Mouse (Mus musculus) heart, embryonic 15.5 days (tissue): Measurements from ENCODE around the gene Nrxn1. TPM values are rescaled to one million over a fixed set of nuclear protein-coding genes. Genes with fewer than 3 reads are reported as not detected.

Source experiments
- ATAC-seq: fragments of 200-750 bp; cut with Nextera tagmentation; replicated peaks from 2 replicates; pipeline ENCODE4 v1.8.0; 2017; ENCODE audit warnings: low read depth, moderate TSS enrichment; ENCODE audit not compliant: insufficient number of reproducible peaks, insufficient read depth, low FRiP score
- H3K27ac ChIP-seq: fragments of 300-500 bp; sonication (generic); 2 replicates; pipeline ENCODE4 v1.5.1; 2015; ENCODE audit warnings: mild to moderate bottlenecking, inconsistent platforms
- H3K27me3 ChIP-seq: fragments of 300-500 bp; sonication (generic); 2 replicates; pipeline ENCODE4 v1.6.1; 2015; ENCODE audit warnings: inconsistent platforms
- H3K36me3 ChIP-seq: fragments of 300-500 bp; sonication (generic); 2 replicates; pipeline ENCODE4 v1.6.1; 2015; ENCODE audit warnings: mild to moderate bottlenecking, inconsistent platforms
- H3K4me1 ChIP-seq: fragments of 300-500 bp; sonication (generic); replicated peaks from 2 replicates; pipeline ENCODE4 v1.6.1; 2015; ENCODE audit warnings: inconsistent platforms
- H3K4me2 ChIP-seq: fragments of 300-500 bp; sonication (generic); 2 replicates; pipeline ENCODE4 v1.6.1; 2015; ENCODE audit warnings: inconsistent platforms, mild to moderate bottlenecking, moderate library complexity
- H3K4me3 ChIP-seq: fragments of 300-500 bp; sonication (generic); 2 replicates; pipeline ENCODE4 v1.5.1; 2015; ENCODE audit warnings: mild to moderate bottlenecking, inconsistent platforms
- H3K9ac ChIP-seq: fragments of 300-500 bp; sonication (generic); 2 replicates; pipeline ENCODE4 v1.6.1; 2015; ENCODE audit warnings: mild to moderate bottlenecking, inconsistent platforms
- H3K9me3 ChIP-seq: fragments of 300-500 bp; sonication (generic); replicated peaks from 2 replicates; pipeline ENCODE4 v1.6.1; 2016; ENCODE audit warnings: inconsistent platforms
- WGBS: fragments of 180-500 bp; shearing (Covaris S2); methylation state at CpG from one replicate; pipeline ENCODE4 v1.1.7; 2015; ENCODE audit warnings: mixed read lengths; 5-methylcytosine and 5-hydroxymethylcytosine counted together
- polyA plus RNA-seq: library from polyadenylated mRNA; unstranded; fragments of >200 nt; fragmentation: Nextera tagmentation; extraction: Ambion mirVana; gene quantifications from 2 replicates; pipeline ENCODE4 v1.2.1, GENCODE M21; 2015

The Nrxn1 gene
- polyA plus RNA-seq, 1 experiment from 2014 or later = 1.2 TPM

GRCm38 (mm10) chr17:90208547-90208946, 884.3 kb downstream of the Nrxn1 start:
- Histone ChIP-seq H3K4me3 (no peak overlapping the region), H3K4me1 (no peaks in the 10 kb centered on the region), H3K27ac (no peak overlapping the region), H3K27me3 (no peaks in the 10 kb centered on the region), H3K4me2 (no peak overlapping the region), H3K9me3 (no peaks in the 10 kb centered on the region), H3K36me3 (no peaks in the 10 kb centered on the region), H3K9ac (no peak overlapping the region)
- ATAC-seq = no peak

DNA sequence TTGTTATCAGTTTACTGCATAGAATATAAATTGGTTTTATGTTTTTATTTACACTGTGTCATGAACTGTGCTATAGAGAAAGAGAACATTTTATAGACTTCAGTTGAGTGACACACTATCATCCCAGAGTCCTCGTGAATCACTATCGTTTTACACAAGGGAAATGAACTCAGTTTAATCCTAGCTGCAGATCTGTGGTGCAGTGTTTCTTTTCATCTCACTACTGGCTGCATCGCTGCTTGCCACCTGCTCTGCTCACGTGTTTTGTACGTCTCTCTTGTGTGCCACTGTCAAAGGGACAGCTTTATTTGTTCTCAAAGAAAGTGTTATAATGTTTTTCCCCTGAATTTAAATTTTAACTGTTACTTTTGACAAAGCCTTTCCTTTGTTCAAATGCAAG, 885.3 kb downstream of the Nrxn1 start:
- H3K4me1 ChIP-seq = no peaks in the 10 kb centered on the region
- no peaks in the 10 kb centered on the region for H3K9me3 ChIP-seq
- WGBS = 72% methylated on average over 5 of the region's 5 CpGs
- no peak overlapping the region for H3K9ac ChIP-seq
- no peak overlapping the region for H3K4me2 ChIP-seq
- no peak for ATAC-seq
- no peaks in the 10 kb centered on the region for H3K27me3 ChIP-seq
- H3K27ac ChIP-seq = no peak overlapping the region
- H3K36me3 ChIP-seq = no peaks in the 10 kb centered on the region
- no peak overlapping the region for H3K4me3 ChIP-seq

DNA sequence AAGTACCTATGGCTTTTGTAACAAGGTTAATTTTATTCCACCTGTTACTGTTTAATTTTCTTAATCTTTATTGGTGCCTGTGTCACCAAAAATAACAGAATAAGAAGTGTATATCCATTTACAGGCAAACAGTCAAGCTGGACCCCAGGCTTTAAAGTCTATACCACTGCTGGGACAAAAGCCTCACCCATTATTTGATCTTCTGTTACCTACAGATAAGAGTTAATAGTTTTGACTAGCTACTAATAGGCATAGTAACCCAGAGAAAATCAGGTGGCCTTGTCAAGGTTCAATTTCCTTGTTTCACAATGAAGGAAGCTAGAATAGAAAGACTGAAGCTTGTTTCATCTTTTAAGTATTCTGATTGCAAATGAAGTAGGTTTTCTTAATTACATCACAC, 888.9 kb downstream of the Nrxn1 start:
- Histone ChIP-seq H3K36me3 (no peaks in the 10 kb centered on the region), H3K27ac (no peak overlapping the region), H3K9me3 (no peaks in the 10 kb centered on the region), H3K9ac (no peak overlapping the region), H3K4me1 (no peaks in the 10 kb centered on the region), H3K4me3 (no peak overlapping the region), H3K27me3 (no peaks in the 10 kb centered on the region), H3K4me2 (no peak overlapping the region)
- ATAC-seq = no peak

DNA sequence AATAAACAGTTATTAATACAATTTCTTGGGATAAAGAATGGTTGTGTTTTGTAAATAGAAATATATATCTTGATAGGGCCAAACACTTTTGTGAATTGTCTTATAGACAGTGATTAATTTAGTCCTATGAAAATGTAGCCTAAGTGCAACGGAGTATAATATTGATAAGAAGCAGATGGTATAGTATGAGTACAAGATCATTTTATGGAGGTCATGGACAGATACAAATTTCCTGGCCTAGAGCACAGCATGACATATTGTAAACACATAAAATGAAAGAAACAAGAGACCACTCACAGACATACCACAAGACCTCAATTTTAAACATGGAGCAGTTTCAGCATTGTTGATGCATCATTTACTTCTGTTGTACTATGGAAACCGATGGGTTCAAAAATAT, 890.1 kb downstream of the Nrxn1 start:
- Histone ChIP-seq H3K4me3 (no peak overlapping the region), H3K4me1 (no peaks in the 10 kb centered on the region), H3K9me3 (no peaks in the 10 kb centered on the region), H3K4me2 (no peak overlapping the region), H3K27me3 (no peaks in the 10 kb centered on the region), H3K27ac (no peak overlapping the region), H3K36me3 (no peaks in the 10 kb centered on the region), H3K9ac (no peak overlapping the region)
- ATAC-seq = no peak
- 74% methylated on average over 2 of the region's 2 CpGs for WGBS

DNA sequence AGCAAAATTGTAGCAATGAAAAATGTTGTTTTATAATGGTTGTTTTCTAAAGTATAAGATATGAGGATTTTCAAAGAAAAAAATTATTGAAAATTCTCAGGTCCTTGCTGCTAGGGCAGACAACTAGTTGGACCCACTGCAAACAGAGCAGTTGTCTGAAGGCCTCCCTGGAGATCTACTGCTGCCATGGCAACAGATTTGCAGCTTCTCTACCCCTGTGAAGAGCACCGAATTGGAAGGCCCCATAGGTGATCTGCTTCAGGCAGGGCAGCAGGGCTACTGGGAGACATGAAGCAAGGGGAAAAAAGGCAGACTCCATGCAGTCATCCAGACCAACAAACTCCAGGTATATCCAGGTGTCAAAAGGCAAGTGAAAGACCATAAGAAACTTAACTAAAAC, 896.1 kb downstream of the Nrxn1 start:
- no peak overlapping the region for H3K4me2 ChIP-seq
- no peak for ATAC-seq

DNA sequence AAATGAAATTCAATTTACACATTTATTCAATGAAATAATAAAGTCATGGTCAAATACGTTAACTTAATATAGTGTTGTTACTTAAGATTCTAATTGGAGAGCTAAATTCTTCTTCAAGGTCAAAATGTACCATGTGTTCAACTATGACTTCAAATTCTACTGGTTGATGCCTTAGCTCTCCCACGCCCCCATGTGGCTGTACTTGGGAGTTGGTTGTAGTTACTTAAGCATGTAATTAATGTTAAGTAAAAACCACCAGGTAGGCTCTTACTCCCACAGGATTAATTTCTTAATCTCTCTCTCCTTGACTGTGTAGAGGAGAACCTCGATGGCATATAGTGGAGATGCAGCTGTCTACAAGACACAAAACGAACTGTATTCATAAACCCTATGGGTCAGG, 951.3 kb downstream of the Nrxn1 start:
- ATAC-seq = no peak
- Histone ChIP-seq H3K9ac (no peak overlapping the region), H3K27me3 (no peaks in the 10 kb centered on the region), H3K27ac (no peak overlapping the region), H3K4me3 (no peak overlapping the region), H3K4me2 (no peak overlapping the region), H3K36me3 (no peaks in the 10 kb centered on the region), H3K4me1 (no peaks in the 10 kb centered on the region), H3K9me3 (no peaks in the 10 kb centered on the region)
- WGBS = 45% methylated on average over 4 of the region's 4 CpGs

More for the DNA sequence above, 896.1 kb downstream of the Nrxn1 start:
- H3K4me3 ChIP-seq = no peak overlapping the region
- H3K4me1 ChIP-seq = no peaks in the 10 kb centered on the region
- no peaks in the 10 kb centered on the region for H3K9me3 ChIP-seq
- no peaks in the 10 kb centered on the region for H3K36me3 ChIP-seq
- H3K27ac ChIP-seq = no peak overlapping the region
- no peaks in the 10 kb centered on the region for H3K27me3 ChIP-seq
- WGBS = 4% methylated on average over 1 of the region's 1 CpGs
- no peak overlapping the region for H3K9ac ChIP-seq

GRCm38 (mm10) chr17:90130836-90131235, 962.0 kb downstream of the Nrxn1 start:
- no peaks in the 10 kb centered on the region for H3K36me3 ChIP-seq
- no peak overlapping the region for H3K4me2 ChIP-seq
- 66% methylated on average over 12 of the region's 12 CpGs for WGBS
- no peaks in the 10 kb centered on the region for H3K27me3 ChIP-seq
- no peaks in the 10 kb centered on the region for H3K9me3 ChIP-seq
- no peak overlapping the region for H3K4me3 ChIP-seq
- no peak overlapping the region for H3K9ac ChIP-seq
- no peaks in the 10 kb centered on the region for H3K4me1 ChIP-seq
- H3K27ac ChIP-seq = no peak overlapping the region
- ATAC-seq = no peak

DNA sequence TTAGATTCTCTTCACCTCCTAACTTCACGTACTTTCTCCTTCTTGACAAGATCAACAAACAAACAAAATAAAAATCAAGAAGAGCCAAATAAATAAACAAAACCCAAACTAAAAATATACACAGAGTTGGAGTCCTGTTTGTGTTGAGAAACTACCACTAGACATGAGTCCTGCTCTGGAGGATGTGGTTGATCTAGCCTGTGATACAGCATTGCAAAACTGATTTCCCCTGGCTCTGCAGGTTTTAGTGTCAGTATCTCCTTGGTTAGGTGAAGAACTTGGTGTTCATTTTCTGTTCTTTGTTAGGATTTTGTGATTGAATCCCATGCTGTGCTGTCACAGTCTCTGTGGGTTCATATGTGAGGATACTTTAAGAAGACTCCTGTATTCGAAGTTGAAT, 963.7 kb downstream of the Nrxn1 start:
- Histone ChIP-seq H3K4me2 (no peak overlapping the region), H3K9me3 (no peaks in the 10 kb centered on the region), H3K4me3 (no peak overlapping the region), H3K36me3 (no peaks in the 10 kb centered on the region), H3K27ac (no peak overlapping the region), H3K4me1 (no peaks in the 10 kb centered on the region), H3K9ac (no peak overlapping the region), H3K27me3 (no peaks in the 10 kb centered on the region)
- 68% methylated on average over 2 of the region's 2 CpGs for WGBS
- ATAC-seq = no peak

DNA sequence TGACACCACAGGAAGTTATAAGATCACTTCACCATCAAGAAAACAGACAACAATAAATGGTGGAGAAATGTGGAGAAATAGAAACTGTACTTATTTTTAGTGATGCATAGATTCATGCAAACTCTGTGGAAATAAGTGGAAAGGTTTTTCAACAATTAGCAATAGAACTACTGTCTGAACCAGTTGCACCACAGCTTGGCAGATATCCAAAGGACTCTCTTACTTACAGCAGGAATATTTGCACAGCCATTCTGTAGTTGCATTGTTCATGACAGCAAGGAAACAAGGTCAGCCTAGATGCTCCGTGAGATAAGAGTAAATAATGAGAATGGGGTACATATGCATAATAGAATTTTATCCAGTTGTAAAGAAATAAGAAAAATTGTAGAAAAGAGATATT, 965.3 kb downstream of the Nrxn1 start:
- Histone ChIP-seq H3K9me3 (no peaks in the 10 kb centered on the region), H3K9ac (no peak overlapping the region), H3K36me3 (no peaks in the 10 kb centered on the region), H3K27me3 (no peaks in the 10 kb centered on the region), H3K4me2 (no peak overlapping the region), H3K4me3 (no peak overlapping the region), H3K27ac (no peak overlapping the region), H3K4me1 (no peaks in the 10 kb centered on the region)
- 65% methylated on average over 1 of the region's 1 CpGs for WGBS
- no peak for ATAC-seq

DNA sequence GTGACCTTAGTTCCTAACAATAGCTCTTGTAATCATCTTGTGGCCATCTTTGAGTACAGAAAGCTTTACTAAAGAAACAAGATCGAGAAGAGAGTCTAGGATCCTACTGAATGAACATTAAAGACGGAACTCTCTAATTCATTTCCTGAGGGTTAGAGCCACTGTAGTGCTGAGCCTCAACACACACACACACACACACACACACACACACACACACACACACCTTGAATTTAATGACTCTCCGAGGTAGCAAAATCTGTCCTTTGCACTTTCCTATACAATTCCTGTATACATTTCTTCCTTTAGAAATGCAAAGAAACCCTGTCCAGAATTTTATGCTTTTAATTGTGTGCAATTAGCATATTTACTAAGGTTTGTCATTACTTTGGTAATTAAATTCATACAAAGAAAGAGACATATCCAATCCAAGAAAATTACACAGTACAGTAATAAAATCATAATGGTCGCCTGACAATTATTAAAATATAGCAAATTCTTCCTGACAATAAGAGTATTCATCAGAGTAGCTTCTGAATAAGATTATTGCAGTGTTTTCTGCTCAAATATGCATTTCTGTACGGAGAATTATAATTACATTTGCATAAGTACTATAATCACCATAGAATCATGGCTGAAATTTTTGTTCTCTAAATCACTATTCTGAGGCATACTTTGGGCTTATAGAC, 969.9 kb downstream of the Nrxn1 start:
- 73% methylated on average over 5 of the region's 5 CpGs for whole genome bisulfite sequencing
- Histone ChIP-seq H3K9me3 (no peaks in the 10 kb centered on the region), H3K4me1 (no peaks in the 10 kb centered on the region), H3K27ac (no peak overlapping the region), H3K4me3 (no peak overlapping the region), H3K4me2 (no peak overlapping the region), H3K27me3 (no peaks in the 10 kb centered on the region), H3K9ac (no peak overlapping the region), H3K36me3 (no peaks in the 10 kb centered on the region)
- no peak for ATAC-seq

- ATAC-seq = no peak
- H3K27ac ChIP-seq = no peak overlapping the region
- H3K9me3 ChIP-seq = no peaks in the 10 kb centered on the region
- no peaks in the 10 kb centered on the region for H3K36me3 ChIP-seq
- H3K27me3 ChIP-seq = no peaks in the 10 kb centered on the region
- no peak overlapping the region for H3K9ac ChIP-seq
- no peak overlapping the region for H3K4me3 ChIP-seq
- H3K4me1 ChIP-seq = no peaks in the 10 kb centered on the region
- no peak overlapping the region for H3K4me2 ChIP-seq
- WGBS = 72% methylated on average over 2 of the region's 2 CpGs
These were observed 976.6 kb downstream of the Nrxn1 start for GRCm38 (mm10) chr17:90116241-90116640.

- H3K4me1 ChIP-seq = no peaks in the 10 kb centered on the region
- no peak for ATAC-seq
- no peak overlapping the region for H3K27ac ChIP-seq
- H3K27me3 ChIP-seq = no peaks in the 10 kb centered on the region
- H3K4me3 ChIP-seq = no peak overlapping the region
- no peaks in the 10 kb centered on the region for H3K36me3 ChIP-seq
- no peaks in the 10 kb centered on the region for H3K9me3 ChIP-seq
- H3K9ac ChIP-seq = no peak overlapping the region
- no peak overlapping the region for H3K4me2 ChIP-seq
- whole genome bisulfite sequencing = 62% methylated on average over 3 of the region's 3 CpGs
These were observed 997.9 kb downstream of the Nrxn1 start for GRCm38 (mm10) chr17:90094999-90095398.
